Mouse (Mus musculus) layer of hippocampus, adult 9-10 months (tissue): ENCODE measurements around the gene Atg7.

Source experiments
- DNase-seq: peaks from one replicate; pipeline ENCODE4 v3.0.0; 2022; ENCODE audit warnings: low spot score

Atg7 gene

GRCm38 (mm10) chr6:114736355-114736754, 93.5 kb downstream of the Atg7 start:
- no peak for DNase-seq

DNA sequence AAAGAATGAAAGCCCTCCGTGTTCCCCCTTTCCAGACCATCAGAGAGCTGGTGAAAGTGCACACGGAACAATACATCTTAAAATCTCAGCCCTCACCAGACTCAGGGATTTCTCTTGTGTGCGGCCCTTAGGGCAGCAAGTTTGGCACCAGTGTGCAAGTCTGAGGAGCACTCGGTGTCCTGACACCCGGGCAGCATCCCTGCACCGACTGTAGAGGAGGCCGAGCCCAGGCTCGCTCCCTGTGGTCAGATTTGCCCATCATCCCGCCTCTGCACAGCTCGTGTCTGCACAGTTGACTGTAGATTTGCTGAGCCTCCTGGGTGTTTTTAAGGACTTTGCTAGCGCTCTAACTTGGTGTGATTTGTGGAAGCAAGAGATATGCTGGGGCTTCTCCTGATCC, 94.3 kb downstream of the Atg7 start:
- no peak for DNase-seq

- no peak for DNase-seq
Observed at GRCm38 (mm10) chr6:114737931-114738759, 95.2 kb downstream of the Atg7 start.

- DNase-seq, result no peak
Observed at GRCm38 (mm10) chr6:114738760-114739112, 95.8 kb downstream of the Atg7 start.

GRCm38 (mm10) chr6:114742209-114743003, 99.5 kb downstream of the Atg7 start:
- no peak for DNase-seq

DNA sequence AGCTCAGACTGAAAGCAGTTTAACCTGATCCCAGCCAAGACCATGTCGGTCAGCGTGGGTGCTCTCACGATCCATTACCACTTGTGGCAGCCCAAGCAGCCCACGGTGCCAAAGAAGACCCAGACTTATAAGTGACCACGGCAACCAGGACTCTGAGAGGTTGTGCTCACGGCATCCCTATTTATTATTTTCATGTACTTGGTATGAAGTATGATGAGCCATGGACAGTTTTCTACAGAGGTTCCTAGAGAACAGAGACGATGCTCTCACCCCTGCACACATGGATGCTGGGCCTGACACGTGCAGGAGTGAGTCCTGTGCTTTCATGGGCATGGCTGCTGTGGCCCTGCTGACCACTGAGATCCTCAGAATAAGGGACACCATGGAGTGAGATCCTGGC, 100.2 kb downstream of the Atg7 start:
- no peak for DNase-seq

DNA sequence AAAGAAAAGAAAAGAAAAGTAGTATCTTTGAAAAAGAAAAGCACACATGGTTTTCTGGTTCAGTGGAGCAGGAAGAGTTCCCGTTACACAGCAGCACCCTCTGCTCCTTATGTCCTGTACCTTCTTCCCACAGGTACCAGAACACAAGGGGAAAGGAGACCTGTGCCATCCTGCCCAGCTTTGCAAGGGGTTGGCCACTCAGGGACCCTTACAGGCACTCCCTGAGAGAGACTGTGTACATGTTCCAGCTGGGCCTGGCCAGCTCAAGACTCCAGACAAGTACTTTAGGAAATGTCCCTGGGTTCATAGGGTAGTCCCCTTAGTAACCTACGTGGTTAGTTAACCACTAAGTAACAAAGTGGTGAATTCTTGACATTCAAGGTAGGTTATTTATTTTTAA, 100.9 kb downstream of the Atg7 start:
- DNase-seq, result no peak

GRCm38 (mm10) chr6:114746439-114746974, 103.6 kb downstream of the Atg7 start:
- DNase-seq, result no peak

- no peak for DNase-seq
Observed at GRCm38 (mm10) chr6:114748419-114748818, 105.5 kb downstream of the Atg7 start.

DNA sequence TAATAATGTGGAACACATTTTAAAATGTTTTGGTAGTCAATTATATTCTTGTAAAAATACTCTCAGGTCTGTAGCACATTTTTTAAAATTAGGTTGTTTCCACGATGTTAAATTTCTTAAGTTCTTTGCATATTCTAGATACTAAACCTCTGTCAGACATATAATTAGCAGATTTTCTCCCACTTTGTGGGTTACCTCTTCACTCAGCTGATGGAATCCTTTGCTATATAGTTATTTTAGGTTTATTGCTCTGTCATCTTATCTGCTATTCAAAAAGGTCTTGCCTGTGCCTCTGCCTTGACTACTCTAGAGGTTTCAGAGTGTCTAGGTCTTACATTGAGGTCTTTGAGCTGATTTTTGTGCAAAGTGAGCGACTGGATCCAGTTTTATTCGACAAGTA, 106.0 kb downstream of the Atg7 start:
- no peak for DNase-seq

DNA sequence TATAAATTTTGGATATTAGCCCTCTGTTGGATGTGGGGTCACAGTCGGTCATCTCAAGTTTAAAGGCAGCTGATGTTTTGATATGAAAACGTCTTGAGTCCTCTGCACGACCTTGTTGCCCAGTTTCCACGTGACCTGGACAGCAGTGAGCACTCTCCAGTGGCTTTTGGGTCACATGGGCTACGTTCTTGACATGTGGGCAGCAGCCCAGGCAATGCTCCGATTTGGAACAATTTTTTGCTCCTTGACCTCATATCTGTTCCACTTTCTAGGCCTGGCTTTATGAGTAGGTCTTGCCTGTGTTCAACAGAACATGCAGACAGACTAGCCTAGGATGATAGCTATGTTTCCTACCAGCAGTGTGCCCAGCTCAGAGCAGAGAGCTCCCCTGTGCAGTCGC, 115.9 kb downstream of the Atg7 start:
- DNase-seq, result no peak

DNA sequence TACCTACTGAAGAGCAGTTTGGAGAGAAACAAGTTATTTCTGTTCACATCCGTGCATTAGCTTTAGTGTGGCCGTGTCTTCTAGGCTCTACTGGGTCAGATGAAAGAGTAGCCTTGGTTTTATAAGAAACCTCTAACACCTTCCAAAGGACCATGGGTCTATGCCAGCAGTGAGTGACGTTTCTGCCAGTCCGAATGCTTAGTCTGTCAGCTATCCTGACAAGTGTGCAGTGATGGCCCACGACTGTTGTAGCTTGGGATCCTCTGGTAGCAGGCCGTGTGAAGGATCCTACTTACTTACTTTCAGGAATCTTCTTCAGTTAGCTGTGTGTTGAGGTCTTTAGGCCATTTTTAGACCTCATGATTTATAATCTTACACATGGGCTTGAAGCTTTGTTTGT, 123.4 kb downstream of the Atg7 start:
- DNase-seq, result no peak

GRCm38 (mm10) chr6:114767710-114768109, 124.8 kb downstream of the Atg7 start:
- no peak for DNase-seq

- no peak for DNase-seq
Observed at GRCm38 (mm10) chr6:114770337-114770736, 127.4 kb downstream of the Atg7 start.

GRCm38 (mm10) chr6:114771502-114771901, 128.6 kb downstream of the Atg7 start:
- no peak for DNase-seq

DNA sequence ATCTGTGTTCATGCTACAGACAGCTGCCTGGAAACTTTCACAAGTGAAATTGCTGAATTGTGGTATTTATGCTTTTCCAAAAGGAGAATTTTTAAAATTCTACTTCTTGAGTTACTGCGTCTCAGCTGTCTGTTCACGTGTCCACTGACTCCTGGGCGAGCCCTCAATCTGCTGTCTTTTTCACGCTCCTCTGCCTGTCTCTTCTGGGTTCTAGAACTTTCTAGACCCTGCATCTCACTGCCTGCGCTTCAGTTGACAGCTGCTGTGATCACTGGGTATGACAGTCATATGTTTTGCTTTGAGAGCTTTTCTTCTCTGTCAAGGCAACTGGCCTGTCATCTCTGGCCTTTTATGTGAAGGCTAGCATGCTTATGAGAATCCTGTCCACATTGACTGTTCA, 132.3 kb downstream of the Atg7 start:
- no peak for DNase-seq

GRCm38 (mm10) chr6:114777872-114778271, 135.0 kb downstream of the Atg7 start:
- DNase-seq, result no peak

DNA sequence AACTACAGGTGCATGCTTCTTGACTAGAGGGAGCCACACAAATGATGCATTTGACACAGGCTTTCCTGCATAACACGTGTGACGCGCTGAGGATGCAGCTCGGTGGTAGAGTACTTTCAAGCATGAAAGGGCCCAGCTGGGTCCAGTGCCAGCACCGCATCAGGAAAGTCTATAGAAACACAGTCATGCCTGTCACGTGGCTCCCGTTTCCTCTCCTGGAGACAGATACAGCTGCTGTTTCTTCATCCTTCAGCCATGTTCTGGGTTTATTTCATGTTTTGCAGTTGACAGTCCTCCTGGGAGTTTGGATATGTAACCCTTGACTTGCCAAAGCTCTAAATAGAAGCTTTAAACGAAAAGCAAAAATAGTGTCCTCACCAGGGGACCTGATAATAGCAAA, 135.8 kb downstream of the Atg7 start:
- DNase-seq, result no peak

DNA sequence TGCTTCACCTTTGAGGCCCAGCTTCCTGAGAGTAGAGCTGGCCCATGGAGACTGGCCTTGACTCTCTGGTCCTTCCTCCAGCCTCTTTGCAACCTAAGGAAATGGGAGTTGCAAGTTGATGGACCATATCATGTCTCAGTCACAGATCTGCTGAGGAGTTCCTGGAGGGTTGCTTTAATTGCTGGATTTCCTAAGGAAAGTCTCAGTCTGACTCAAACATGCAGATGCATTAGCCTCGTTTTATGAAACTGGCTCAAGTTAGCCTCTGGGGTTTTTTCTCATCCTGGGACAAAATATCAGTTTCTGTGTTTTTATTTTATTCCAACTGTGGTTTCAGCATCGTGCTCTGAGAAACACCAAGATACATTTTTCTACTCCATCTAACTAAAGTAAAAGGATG, 137.7 kb downstream of the Atg7 start:
- DNase-seq, result no peak

DNA sequence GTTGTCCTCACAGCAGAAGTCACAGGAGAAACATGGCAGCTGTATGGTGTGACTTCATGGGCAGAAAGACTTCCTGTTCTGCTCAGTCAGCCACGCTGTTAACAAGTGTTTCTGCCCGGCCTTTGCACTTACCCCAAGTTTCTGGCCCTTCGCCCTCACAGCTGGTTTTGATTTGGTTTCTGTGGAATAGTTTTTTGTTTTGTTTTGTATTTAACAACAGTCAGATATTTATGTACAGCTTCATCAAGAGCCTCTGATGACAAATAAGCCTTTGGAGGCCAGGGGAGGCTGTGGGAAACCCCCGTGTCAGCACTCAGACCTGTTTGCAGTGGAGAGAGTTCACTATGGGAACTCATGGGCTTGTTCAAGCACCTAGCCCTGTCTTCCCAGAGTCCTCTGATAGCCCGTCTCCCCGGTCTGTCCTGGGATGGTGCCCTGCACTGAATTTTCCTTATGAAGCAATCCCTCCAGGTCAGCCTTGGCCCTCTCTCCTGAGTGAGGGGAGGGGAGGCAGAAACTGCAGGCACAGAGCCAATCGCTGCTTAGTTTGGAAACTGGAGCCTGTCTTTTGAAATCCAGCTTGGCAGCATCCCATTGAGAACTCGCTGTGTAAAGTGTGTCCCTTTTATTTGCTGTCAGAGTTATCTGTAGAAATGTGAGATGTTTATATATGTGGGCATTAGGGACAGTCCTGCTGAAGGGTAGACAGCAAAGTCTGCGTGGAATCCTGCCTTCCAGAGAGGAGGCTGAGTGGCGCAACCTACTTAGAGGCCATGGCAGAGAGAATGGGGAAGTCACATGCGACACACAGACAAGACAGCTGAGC, 138.7 kb downstream of the Atg7 start:
- no peak for DNase-seq

DNA sequence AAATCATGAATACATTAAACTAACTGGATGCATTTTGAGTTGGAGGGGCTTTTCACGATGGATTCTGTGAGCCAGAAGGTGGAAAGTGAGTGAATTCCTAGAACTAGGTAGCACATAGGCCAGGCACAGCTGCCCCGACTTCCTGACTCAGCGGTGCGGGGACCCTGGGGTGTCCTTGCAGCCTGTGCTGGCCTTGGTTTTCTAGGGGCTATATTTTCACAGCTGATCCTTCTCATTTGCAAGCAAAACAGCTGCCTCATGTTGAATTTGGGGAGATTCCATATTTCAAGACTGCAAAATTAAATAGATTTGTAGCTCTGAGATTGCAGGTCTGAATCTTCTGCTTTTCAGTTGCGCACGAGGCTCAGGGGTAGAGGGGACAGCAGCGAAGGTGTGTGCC, 139.6 kb downstream of the Atg7 start:
- no peak for DNase-seq

GRCm38 (mm10) chr6:114786461-114786860, 143.6 kb downstream of the Atg7 start:
- no peak for DNase-seq
